Mouse (Mus musculus): Measurements from ENCODE around the gene Lman2l.

DNA sequence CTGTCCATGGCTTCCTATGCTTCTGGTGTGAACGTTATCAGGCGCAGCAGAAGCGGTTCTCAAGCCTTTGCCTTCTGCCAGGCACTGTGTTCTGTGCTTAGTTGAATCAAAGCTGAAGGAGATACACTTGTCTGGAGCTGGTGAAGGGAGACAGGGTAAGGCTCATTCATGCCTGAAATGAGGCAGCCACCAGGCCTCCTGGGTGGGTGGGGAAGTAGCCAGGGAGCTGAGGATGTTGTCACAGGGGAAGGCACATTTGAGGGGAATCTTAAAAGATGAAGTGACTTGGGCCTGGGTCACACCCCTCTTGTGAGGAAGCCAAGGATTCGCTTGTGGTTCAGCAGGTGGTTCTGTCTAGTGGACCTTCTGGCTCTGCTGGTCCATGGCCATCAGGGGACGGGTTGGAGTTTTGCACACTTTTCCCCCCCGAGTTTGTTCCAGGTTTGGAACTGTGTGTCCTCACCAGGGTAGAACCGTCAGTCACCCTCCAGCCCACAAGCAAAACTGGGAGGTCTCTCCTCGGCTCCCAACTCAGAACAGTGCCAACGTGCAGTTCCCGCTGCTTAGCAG, 28.2 kb upstream of the Lman2l start:
- TF ChIP-seq GATA1 (IDR thresholded peaks at IDR 0.05; ENCODE audit: borderline replicate concordance, low read length): no peak
- TF ChIP-seq FLI1 (IDR thresholded peaks at IDR 0.05; ENCODE audit: low read length): no peak

Measured in megakaryocyte, embryonic 14.5 days (primary cell).